Mouse (Mus musculus) heart, postnatal 0 days (tissue): ENCODE measurements around the gene Akap8l. TPM values are rescaled to one million over a fixed set of nuclear protein-coding genes. Genes with fewer than 3 reads are reported as not detected.

ENCODE experiments used
- ATAC-seq: fragments of 200-750 bp; cut with Nextera tagmentation; 2 replicates; pipeline ENCODE4 v1.8.0; 2017; ENCODE audit warnings: low read depth, moderate number of reproducible peaks, moderate library complexity; ENCODE audit not compliant: insufficient read depth
- DNase-seq: peaks from one replicate; pipeline ENCODE4 v3.0.0-alpha.2; 2016; ENCODE audit warnings: low spot score
- H3K27ac ChIP-seq: fragments of 300-500 bp; sonication (generic); 2 replicates; pipeline ENCODE4 v1.5.1; 2014; ENCODE audit warnings: low read depth, mild to moderate bottlenecking
- H3K27me3 ChIP-seq: fragments of 300-500 bp; sonication (generic); 2 replicates; pipeline ENCODE4 v1.6.1; 2014; ENCODE audit warnings: low read length, mixed read lengths; ENCODE audit not compliant: control insufficient read depth, insufficient read depth
- H3K36me3 ChIP-seq: fragments of 300-500 bp; sonication (generic); replicated peaks from 2 replicates; pipeline ENCODE4 v1.6.1; 2014; ENCODE audit warnings: low read length, mixed read lengths; ENCODE audit not compliant: control insufficient read depth, insufficient read depth
- H3K4me1 ChIP-seq: fragments of 300-500 bp; sonication (generic); 2 replicates; pipeline ENCODE4 v1.6.1; 2014; ENCODE audit warnings: antibody characterized with exemption; ENCODE audit not compliant: control insufficient read depth, insufficient read depth
- H3K4me2 ChIP-seq: fragments of 300-500 bp; sonication (generic); 2 replicates; pipeline ENCODE4 v1.6.1; 2014; ENCODE audit warnings: low read depth, mild to moderate bottlenecking, low read length, moderate library complexity
- H3K4me3 ChIP-seq: fragments of 300-500 bp; sonication (generic); 2 replicates; pipeline ENCODE4 v1.5.1; 2014; ENCODE audit warnings: low read depth, low read length
- H3K9ac ChIP-seq: fragments of 300-500 bp; sonication (generic); replicated peaks from 2 replicates; pipeline ENCODE4 v1.6.1; 2014; ENCODE audit warnings: low read depth, low read length, mixed read lengths
- H3K9me3 ChIP-seq: fragments of 300-500 bp; sonication (generic); replicated peaks from 2 replicates; pipeline ENCODE4 v1.6.1; 2016; ENCODE audit warnings: low read length; ENCODE audit not compliant: control insufficient read depth
- CTCF ChIP-seq: IDR thresholded peaks from 2 replicates; pipeline ENCODE4 v1.5.1; 2016; ENCODE audit warnings: antibody characterized with exemption, control low read depth, low read depth
- EP300 ChIP-seq: IDR thresholded peaks from 2 replicates; pipeline ENCODE4 v1.6.1; 2016; ENCODE audit warnings: antibody characterized with exemption, low read depth
- WGBS: fragments of 180-500 bp; shearing (Covaris S2); extraction: QIAGEN DNeasy Blood & Tissue Kit; methylation state at CpG from one replicate; pipeline ENCODE4 v1.1.7; 2014; 5-methylcytosine and 5-hydroxymethylcytosine counted together
- microRNA-seq: library from miRNA; unstranded; fragments of <30 nt; microRNA quantifications from one replicate; pipeline ENCODE4, GENCODE M21; 2016
- polyA plus RNA-seq: library from polyadenylated mRNA; unstranded; fragments of >200 nt; fragmentation: Nextera tagmentation; extraction: Ambion mirVana; gene quantifications from 2 replicates; pipeline ENCODE4 v1.2.1, GENCODE M21; 2015
- total RNA-seq: library from RNA; depleted of rRNA; stranded (reverse); fragments of >200 nt; gene quantifications from 2 replicates; pipeline ENCODE4 v1.2.3, GENCODE M21; 2014; ENCODE audit warnings: low replicate concordance; rRNA removed

The Akap8l gene
- total and polyA plus RNA-seq, 2 experiments from 2014 or later, result 66.4 to 80.6 TPM

DNA sequence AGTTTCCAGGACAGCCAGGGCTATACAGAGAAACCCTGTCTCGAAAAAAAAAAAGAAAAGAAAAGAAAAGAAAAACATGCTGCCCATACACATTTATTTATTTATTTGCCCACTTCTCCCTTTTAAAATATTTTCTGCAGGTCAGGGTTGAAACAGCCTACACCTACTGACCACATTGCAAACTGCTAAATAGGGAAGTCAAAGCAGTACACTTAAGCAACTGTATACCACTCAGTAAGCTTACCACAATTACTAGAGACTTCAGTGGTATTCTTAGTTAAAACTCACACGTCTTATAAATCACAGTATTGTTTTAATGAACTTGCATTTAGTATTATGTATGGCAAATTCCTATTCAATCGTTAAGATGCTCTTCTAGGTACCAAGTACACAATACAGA lies 69.8 kb downstream of the Akap8l start:
- Histone ChIP-seq H3K27ac (no peak overlapping the region), H3K4me2 (no peak overlapping the region), H3K36me3 (no peaks in the 10 kb centered on the region), H3K4me1 (peaks cover 32% of the 10 kb centered on the region), H3K27me3 (no peaks in the 10 kb centered on the region), H3K4me3 (no peak overlapping the region), H3K9me3 (no peaks in the 10 kb centered on the region), H3K9ac (no peak overlapping the region)
- ATAC-seq, result no peak
- DNase-seq, result no peak
- TF ChIP-seq CTCF (no peak), EP300 (no peak)
- WGBS, result 77% methylated on average over 3 of the region's 3 CpGs

DNA sequence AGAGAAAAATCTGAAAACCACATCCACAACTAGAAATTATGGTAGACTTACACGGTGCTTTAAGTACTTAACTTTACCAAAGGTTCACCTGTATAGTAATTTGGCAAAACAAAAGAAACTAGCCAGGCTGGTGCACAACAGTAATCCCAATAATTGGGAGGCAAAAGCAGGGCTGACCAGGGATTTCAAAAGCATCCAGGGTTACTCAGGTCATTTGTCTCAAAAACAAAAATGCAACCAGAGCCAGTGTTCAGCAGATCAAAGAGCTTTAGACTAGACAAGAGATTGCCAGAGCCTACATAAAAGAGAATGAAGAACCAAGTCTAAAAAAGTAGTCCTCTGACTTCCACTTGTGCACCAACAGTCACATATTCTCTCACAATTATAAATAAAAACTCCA lies 73.2 kb downstream of the Akap8l start:
- 86% methylated on average over 1 of the region's 1 CpGs for WGBS
- no peak overlapping the region for H3K27ac ChIP-seq

DNA sequence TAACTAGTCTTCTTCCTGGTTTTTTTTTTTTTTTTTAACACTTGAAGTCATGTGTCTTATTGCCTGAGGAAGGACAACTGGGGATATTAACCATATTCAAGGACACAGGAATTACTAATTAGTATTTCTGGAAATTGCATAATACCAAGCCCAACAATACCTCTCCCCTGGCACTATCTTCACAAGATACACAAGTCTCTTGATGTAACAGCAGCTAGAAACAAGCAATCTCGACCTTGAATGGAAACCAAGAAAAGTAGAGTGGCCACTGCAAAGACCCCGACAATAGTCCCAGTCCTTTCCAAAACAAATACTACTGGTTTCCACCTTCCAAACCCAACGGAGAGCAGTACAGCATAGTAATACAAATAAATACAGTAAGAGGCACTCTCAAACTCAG lies 74.8 kb downstream of the Akap8l start:
- WGBS, result 68% methylated on average over 3 of the region's 3 CpGs

More for the DNA sequence above, 73.2 kb downstream of the Akap8l start:
- TF ChIP-seq EP300, result no peak
- no peak for TF ChIP-seq CTCF
- Histone ChIP-seq H3K9me3 (no peaks in the 10 kb centered on the region), H3K9ac (no peak overlapping the region), H3K4me2 (no peak overlapping the region), H3K4me1 (peaks cover 28% of the 10 kb centered on the region), H3K36me3 (no peaks in the 10 kb centered on the region), H3K4me3 (no peak overlapping the region), H3K27me3 (no peaks in the 10 kb centered on the region)
- ATAC-seq (no peak), DNase-seq (no peak)

More for the DNA sequence above, 74.8 kb downstream of the Akap8l start:
- Histone ChIP-seq H3K36me3 (0 out of 2 replicates have a peak, but pooled peaks cover 3% of the 10 kb centered on the region), H3K27me3 (no peaks in the 10 kb centered on the region), H3K4me1 (peaks cover 25% of the 10 kb centered on the region), H3K27ac (no peak overlapping the region), H3K9ac (no peak overlapping the region), H3K4me3 (no peak overlapping the region), H3K4me2 (no peak overlapping the region), H3K9me3 (no peaks in the 10 kb centered on the region)
- ATAC-seq (no peak), DNase-seq (no peak)
- TF ChIP-seq EP300, result no peak
- no peak for TF ChIP-seq CTCF

Small RNA genes lying within 50 kb of the gene (microRNA-seq; reads per million reads assigned to microRNA genes)
- not detected for gene Gm22201

Other genes starting within 250 kb of the Akap8l start
- gene Notch3, start 183.8 kb downstream of the Akap8l start, total RNA-seq, result 36.8 and 53.6 TPM in 2 replicates
- 3.7 TPM in 2 replicates for gene Notch3, start 183.8 kb downstream of the Akap8l start, polyA plus RNA-seq
- 3.4 TPM in 1 of 2 replicates, not detected in the other for gene Ephx3, start 161.1 kb downstream of the Akap8l start, total RNA-seq
- 0.12 and 0.18 TPM in 2 replicates for gene Ephx3, start 161.1 kb downstream of the Akap8l start, polyA plus RNA-seq
- 13.0 and 15.0 TPM in 2 replicates for gene Brd4, start 65.9 kb downstream of the Akap8l start, total RNA-seq
- gene Brd4, start 65.9 kb downstream of the Akap8l start, polyA plus RNA-seq, result 26.8 and 28.1 TPM in 2 replicates
- 65.8 and 110 TPM in 2 replicates for gene Akap8, start 29.4 kb downstream of the Akap8l start, total RNA-seq
- gene Akap8, start 29.4 kb downstream of the Akap8l start, polyA plus RNA-seq, result 31.0 and 40.2 TPM in 2 replicates
- 14.2 and 21.4 TPM in 2 replicates for gene Wiz, start 38.8 kb upstream of the Akap8l start, total RNA-seq
- 6.8 and 7.0 TPM in 2 replicates for gene Wiz, start 38.8 kb upstream of the Akap8l start, polyA plus RNA-seq
- gene Rasal3, start 53.0 kb upstream of the Akap8l start, total RNA-seq, result 7.3 and 15.0 TPM in 2 replicates
- gene Rasal3, start 53.0 kb upstream of the Akap8l start, polyA plus RNA-seq, result 0.40 TPM in 2 replicates
- gene Pglyrp2, start 73.6 kb upstream of the Akap8l start, total RNA-seq, result not detected in 2 replicates
- gene Pglyrp2, start 73.6 kb upstream of the Akap8l start, polyA plus RNA-seq, result not detected in 2 replicates
- gene Cyp4f39, start 102.1 kb upstream of the Akap8l start, total RNA-seq, result 0.23 and 4.0 TPM in 2 replicates
- gene Cyp4f39, start 102.1 kb upstream of the Akap8l start, polyA plus RNA-seq, result 0.14 and 0.16 TPM in 2 replicates
- 5.0 and 16.1 TPM in 2 replicates for gene Cyp4f17, start 155.4 kb upstream of the Akap8l start, total RNA-seq
- gene Cyp4f17, start 155.4 kb upstream of the Akap8l start, polyA plus RNA-seq, result 5.9 and 6.1 TPM in 2 replicates
- gene Cyp4f16, start 186.0 kb upstream of the Akap8l start, total RNA-seq, result 17.6 and 18.7 TPM in 2 replicates
- gene Cyp4f16, start 186.0 kb upstream of the Akap8l start, polyA plus RNA-seq, result 15.8 and 16.2 TPM in 2 replicates